Mouse (Mus musculus) layer of hippocampus, postnatal 14 days (tissue): Measurements from ENCODE around the gene Plppr5. TPM values are rescaled to one million over a fixed set of nuclear protein-coding genes. Genes with fewer than 3 reads are reported as not detected.

ENCODE experiments used
- DNase-seq, 2 experiments: peaks; one replicate each; pipeline ENCODE4 v3.0.0; 2021 to 2022; ENCODE audit warnings: low spot score in 2 of 2, mixed read lengths in 1 of 2
- long read RNA-seq, 2 experiments: library from polyadenylated mRNA; stranded (forward); transcript quantifications; one replicate each; pipeline ENCODE4 v2.0.0; 2021
- total RNA-seq, 2 experiments: library from RNA; stranded (reverse); gene quantifications; 2 replicates each; pipeline ENCODE4 v1.2.3; 2021

Plppr5 gene
- 10 to 100 TPM; 48.0 to 49.9 TPM for total RNA-seq
- long read RNA-seq, experiment 1, full-length matches to known transcripts: 37 of 48 reads
- long read RNA-seq, experiment 1, partial matches to known transcripts: 6 of 48 reads
- long read RNA-seq, experiment 1, other reads (novel, unspliced or antisense): 5 of 48 reads
- long read RNA-seq, experiment 2, full-length matches to known transcripts: 56 of 64 reads
- long read RNA-seq, experiment 2, partial matches to known transcripts: 1 of 64 reads
- long read RNA-seq, experiment 2, other reads (novel, unspliced or antisense): 7 of 64 reads

- peak; percentile 45 to 63 for DNase-seq
Observed at GRCm38 (mm10) chr3:117574529-117575252, at the start of gene Plppr5. Plppr5 (plus strand) TSS chr3:117574836.

GRCm38 (mm10) chr3:117549899-117550298, 24.7 kb upstream of the Plppr5 start:
- DNase-seq: no peak

GRCm38 (mm10) chr3:117550526-117550925, 24.1 kb upstream of the Plppr5 start:
- no peak for DNase-seq

- DNase-seq: no peak
Observed at GRCm38 (mm10) chr3:117556972-117557371, 17.7 kb upstream of the Plppr5 start.

- peak in 1 of 2 experiments; percentile 70 for DNase-seq
Observed at GRCm38 (mm10) chr3:117575253-117575927, 754 bp downstream of the Plppr5 start.

GRCm38 (mm10) chr3:117575928-117576254, 1.3 kb downstream of the Plppr5 start:
- DNase-seq: peak in 1 of 2 experiments; percentile 68

GRCm38 (mm10) chr3:117577349-117577748, 2.7 kb downstream of the Plppr5 start:
- peak in 1 of 2 experiments; percentile 79 for DNase-seq

GRCm38 (mm10) chr3:117582628-117583027, 8.0 kb downstream of the Plppr5 start:
- peak in 1 of 2 experiments; percentile 46 for DNase-seq

GRCm38 (mm10) chr3:117602404-117602803, 27.8 kb downstream of the Plppr5 start:
- no peak for DNase-seq

- DNase-seq: no peak
Observed at GRCm38 (mm10) chr3:117603458-117603857, 28.8 kb downstream of the Plppr5 start.

- no peak for DNase-seq
Observed at GRCm38 (mm10) chr3:117606383-117606782, 31.7 kb downstream of the Plppr5 start.

- no peak for DNase-seq
Observed at GRCm38 (mm10) chr3:117611453-117611852, 36.8 kb downstream of the Plppr5 start.

- no peak for DNase-seq
Observed at GRCm38 (mm10) chr3:117614856-117615255, 40.2 kb downstream of the Plppr5 start.

- no peak for DNase-seq
Observed at GRCm38 (mm10) chr3:117625257-117626001, 50.8 kb downstream of the Plppr5 start.

- peak in 1 of 2 experiments; percentile 62 for DNase-seq
Observed at GRCm38 (mm10) chr3:117628799-117629198, 54.2 kb downstream of the Plppr5 start.

GRCm38 (mm10) chr3:117630332-117630731, 55.7 kb downstream of the Plppr5 start:
- no peak for DNase-seq

GRCm38 (mm10) chr3:117648612-117649011, 74.0 kb downstream of the Plppr5 start:
- DNase-seq: peak in 1 of 2 experiments; percentile 40

GRCm38 (mm10) chr3:117664316-117664715, 89.7 kb downstream of the Plppr5 start:
- DNase-seq: no peak

GRCm38 (mm10) chr3:117679189-117679588, 104.6 kb downstream of the Plppr5 start:
- DNase-seq: no peak

GRCm38 (mm10) chr3:117684640-117685039, 110.0 kb downstream of the Plppr5 start:
- DNase-seq: no peak

GRCm38 (mm10) chr3:117686036-117686435, 111.4 kb downstream of the Plppr5 start:
- peak in 1 of 2 experiments; percentile 78 for DNase-seq
